Mouse (Mus musculus) limb, embryonic 13.5 days (tissue): ENCODE data around the gene Celf6. TPM values are rescaled to one million over a fixed set of nuclear protein-coding genes. Genes with fewer than 3 reads are reported as not detected.

Experiments used
- ATAC-seq: fragments of 200-750 bp; cut with Nextera tagmentation; 2 replicates; pipeline ENCODE4 v1.8.0; 2017; ENCODE audit warnings: low read depth, moderate number of reproducible peaks, moderate TSS enrichment; ENCODE audit not compliant: low FRiP score
- H3K27ac ChIP-seq: fragments of 300-500 bp; sonication (generic); 2 replicates; pipeline ENCODE4 v1.5.1; 2015; ENCODE audit warnings: inconsistent platforms, mild to moderate bottlenecking, moderate library complexity
- H3K27me3 ChIP-seq: fragments of 300-500 bp; sonication (generic); 2 replicates; pipeline ENCODE4 v1.6.1; 2015; ENCODE audit warnings: mild to moderate bottlenecking, inconsistent platforms
- H3K36me3 ChIP-seq: fragments of 300-500 bp; sonication (generic); 2 replicates; pipeline ENCODE4 v1.6.1; 2015; ENCODE audit warnings: inconsistent platforms, mild to moderate bottlenecking, moderate library complexity
- H3K4me1 ChIP-seq: fragments of 300-500 bp; sonication (generic); 2 replicates; pipeline ENCODE4 v1.6.1; 2015; ENCODE audit warnings: inconsistent platforms
- H3K4me2 ChIP-seq: fragments of 300-500 bp; sonication (generic); replicated peaks from 2 replicates; pipeline ENCODE4 v1.6.1; 2015; ENCODE audit warnings: inconsistent platforms, mild to moderate bottlenecking, moderate library complexity
- H3K4me3 ChIP-seq: fragments of 300-500 bp; sonication (generic); 2 replicates; pipeline ENCODE4 v1.5.1; 2015; ENCODE audit warnings: moderate library complexity, mild to moderate bottlenecking, inconsistent platforms
- H3K9ac ChIP-seq: fragments of 300-500 bp; sonication (generic); 2 replicates; pipeline ENCODE4 v1.6.1; 2015; ENCODE audit warnings: mild to moderate bottlenecking, inconsistent platforms
- H3K9me3 ChIP-seq: fragments of 300-500 bp; sonication (generic); 2 replicates; pipeline ENCODE4 v1.6.1; 2016; ENCODE audit warnings: inconsistent platforms
- WGBS: fragments of 180-500 bp; shearing (Covaris S2); methylation state at CpG from one replicate; pipeline ENCODE4 v1.1.7; 2015; 5-methylcytosine and 5-hydroxymethylcytosine counted together
- polyA plus RNA-seq: library from polyadenylated mRNA; unstranded; fragments of >200 nt; fragmentation: Nextera tagmentation; extraction: Ambion mirVana; gene quantifications from 2 replicates; pipeline ENCODE4 v1.2.1, GENCODE M21; 2015

Celf6 gene
- polyA plus RNA-seq, 1 experiment from 2014 or later, result 0.36 TPM

DNA sequence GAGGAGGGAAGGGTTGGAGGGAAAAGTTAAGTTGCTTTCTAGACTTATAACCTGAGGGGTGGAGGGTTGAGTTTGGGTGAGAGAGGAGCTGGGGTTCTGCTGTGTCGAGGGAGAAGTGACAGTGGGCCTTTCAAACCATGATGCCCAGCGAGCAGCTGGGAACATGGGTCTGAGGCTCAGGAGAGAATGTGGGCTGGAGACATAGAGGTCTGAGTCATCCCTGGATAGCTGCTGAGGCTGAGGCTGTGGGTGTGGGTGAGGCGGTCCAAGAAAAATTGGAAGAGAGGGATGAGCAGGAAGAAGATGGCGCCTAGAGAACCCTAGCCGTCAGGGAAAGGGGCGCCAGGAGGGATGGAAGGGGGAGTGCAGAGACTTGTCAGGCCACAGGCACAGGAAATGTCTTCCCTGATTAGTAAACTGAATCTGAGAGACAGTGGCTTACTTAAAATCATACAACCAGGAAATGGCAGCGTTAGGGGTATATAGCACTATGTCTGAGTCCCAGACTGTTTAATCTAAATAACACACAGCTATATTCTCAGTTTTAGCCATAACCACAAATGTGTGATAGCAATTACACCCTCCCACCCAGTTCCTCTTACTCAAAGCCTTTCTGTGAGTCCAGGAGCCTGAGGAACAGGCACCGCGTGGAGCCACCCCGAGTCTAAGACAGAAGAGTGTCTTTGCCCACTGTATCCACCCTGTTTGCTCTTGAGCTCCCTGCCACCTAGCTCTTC lies 12.2 kb downstream of the Celf6 start:
- Histone ChIP-seq H3K27me3 (peaks cover 20% of the 10 kb centered on the region), H3K4me3 (no peak overlapping the region), H3K4me2 (no peak overlapping the region), H3K36me3 (no peaks in the 10 kb centered on the region), H3K9me3 (no peaks in the 10 kb centered on the region), H3K27ac (no peak overlapping the region), H3K4me1 (no peaks in the 10 kb centered on the region), H3K9ac (no peak overlapping the region)
- ATAC-seq, result no peak
- 80% methylated on average over 10 of the region's 10 CpGs for WGBS

DNA sequence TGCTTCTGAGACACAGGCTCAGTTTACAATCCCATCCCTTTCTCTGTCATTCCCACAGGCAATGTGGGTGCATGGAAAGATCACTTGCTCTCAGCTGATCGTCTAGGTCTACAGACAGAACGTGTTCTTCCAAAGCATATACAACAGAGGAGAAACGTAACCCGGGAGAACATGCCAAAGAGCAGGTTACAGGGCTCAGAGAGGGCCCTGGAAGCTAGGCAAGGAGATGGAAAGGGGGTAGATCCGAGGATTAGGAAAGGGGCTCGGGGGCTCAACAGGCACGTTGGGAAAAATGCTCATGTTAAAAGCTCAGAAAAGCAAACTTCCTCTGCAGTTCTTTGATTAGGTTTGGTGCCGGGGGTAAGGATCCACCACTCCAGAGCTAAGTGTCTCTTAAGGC lies 23.9 kb downstream of the Celf6 start:
- WGBS, result 78% methylated on average over 8 of the region's 8 CpGs
- H3K4me2 ChIP-seq, result no peak overlapping the region
- peaks cover 34% of the 10 kb centered on the region for H3K27me3 ChIP-seq
- ATAC-seq, result no peak
- no peaks in the 10 kb centered on the region for H3K9me3 ChIP-seq
- no peaks in the 10 kb centered on the region for H3K36me3 ChIP-seq
- no peak overlapping the region for H3K9ac ChIP-seq
- no peak overlapping the region for H3K4me3 ChIP-seq
- no peaks in the 10 kb centered on the region for H3K4me1 ChIP-seq
- no peak overlapping the region for H3K27ac ChIP-seq

GRCm38 (mm10) chr9:59605967-59606366 lies 28.2 kb downstream of the Celf6 start:
- Histone ChIP-seq H3K9me3 (no peaks in the 10 kb centered on the region), H3K9ac (no peak overlapping the region), H3K36me3 (no peaks in the 10 kb centered on the region), H3K27me3 (peaks cover 32% of the 10 kb centered on the region), H3K27ac (no peak overlapping the region), H3K4me3 (no peak overlapping the region), H3K4me1 (no peaks in the 10 kb centered on the region), H3K4me2 (no peak overlapping the region)
- ATAC-seq, result no peak
- WGBS, result 55% methylated on average over 6 of the region's 6 CpGs

GRCm38 (mm10) chr9:59610950-59611349 lies 33.2 kb downstream of the Celf6 start:
- 82% methylated on average over 2 of the region's 2 CpGs for WGBS
- Histone ChIP-seq H3K36me3 (no peaks in the 10 kb centered on the region), H3K4me1 (no peaks in the 10 kb centered on the region), H3K27me3 (no peaks in the 10 kb centered on the region), H3K27ac (no peak overlapping the region), H3K9me3 (no peaks in the 10 kb centered on the region), H3K9ac (no peak overlapping the region), H3K4me2 (no peak overlapping the region), H3K4me3 (no peak overlapping the region)
- no peak for ATAC-seq

DNA sequence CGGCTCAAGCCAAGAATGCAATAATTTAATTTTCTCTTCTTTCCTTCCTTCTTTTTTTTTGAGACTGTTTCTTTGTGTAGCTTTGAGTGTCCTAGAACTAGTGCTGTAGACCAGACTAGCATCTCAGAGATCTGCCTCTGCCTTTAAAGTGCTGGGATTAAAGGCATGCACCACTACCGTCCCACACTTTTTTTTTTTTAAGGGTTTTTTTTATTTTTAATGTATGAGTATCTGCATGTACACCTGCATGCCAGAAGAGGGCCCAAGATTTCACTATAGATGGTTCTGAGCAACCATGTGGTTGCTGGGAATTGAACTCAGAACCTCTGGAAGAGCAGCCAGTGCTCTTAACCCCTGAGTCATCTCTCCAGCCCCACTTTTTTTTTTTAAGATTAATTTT lies 38.1 kb downstream of the Celf6 start:
- 85% methylated on average over 2 of the region's 2 CpGs for WGBS
- H3K9ac ChIP-seq, result no peak overlapping the region
- no peak for ATAC-seq

DNA sequence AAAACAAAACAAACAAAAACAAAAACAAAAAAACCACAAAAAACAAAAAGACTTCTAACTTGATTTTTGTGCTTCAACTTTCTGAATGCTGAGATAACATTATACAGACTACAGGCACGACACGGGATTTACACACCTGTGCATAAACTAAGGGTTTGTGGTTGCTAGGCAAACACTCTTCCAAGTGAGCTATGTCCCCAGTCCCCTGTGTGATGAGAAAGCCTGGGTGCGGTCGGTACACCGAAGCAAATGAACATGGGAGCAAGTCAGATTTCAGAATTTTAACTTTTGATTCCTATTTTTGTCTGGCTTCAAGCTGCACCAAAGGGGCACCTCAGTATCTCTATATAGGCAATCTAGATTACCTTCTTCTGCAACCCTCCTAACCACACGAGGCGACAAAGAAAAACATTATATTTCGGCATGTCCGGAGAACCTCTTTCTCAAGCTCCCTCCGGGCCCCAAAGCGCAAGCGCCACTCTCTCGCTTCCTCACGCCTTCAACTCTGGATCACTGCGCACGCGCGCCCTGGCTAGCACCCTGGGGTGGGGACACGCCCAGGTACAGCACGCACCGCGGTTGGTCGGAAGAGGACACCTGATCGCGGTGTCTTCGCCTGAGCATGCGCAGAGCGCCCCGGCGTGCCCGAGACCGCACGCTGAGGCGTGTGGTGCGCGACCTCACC lies 39.0 kb downstream of the Celf6 start, which contains the start of gene Parp6:
Gene Parp6, plus strand, starts transcription at position 663 of the 685 bp plus-strand sequence.
- no peaks in the 10 kb centered on the region for H3K9me3 ChIP-seq
- peak within 1 kb of the TSS; percentile 76 for H3K4me2 ChIP-seq
- H3K27me3 ChIP-seq, result no peaks in the 10 kb centered on the region
- peak; percentile 99 for ATAC-seq
- H3K4me3 ChIP-seq, result peak within 1 kb of the TSS; percentile 94
- under 1% methylated on average over 36 of the region's 36 CpGs for WGBS
- no peaks in the 10 kb centered on the region; the same call in 1 of the 2 replicates for H3K36me3 ChIP-seq
- H3K4me1 ChIP-seq, result peaks cover 18% of the 10 kb centered on the region
- H3K27ac ChIP-seq, result peak within 1 kb of the TSS; percentile 88
- peak within 1 kb of the TSS; percentile 91 for H3K9ac ChIP-seq

More for the DNA sequence above, 38.1 kb downstream of the Celf6 start:
- H3K4me2 ChIP-seq, result no peak overlapping the region
- peaks cover 18% of the 10 kb centered on the region for H3K4me1 ChIP-seq
- no peak overlapping the region for H3K4me3 ChIP-seq
- H3K36me3 ChIP-seq, result no peaks in the 10 kb centered on the region
- H3K9me3 ChIP-seq, result no peaks in the 10 kb centered on the region
- no peaks in the 10 kb centered on the region for H3K27me3 ChIP-seq
- no peak overlapping the region for H3K27ac ChIP-seq

GRCm38 (mm10) chr9:59617307-59617973 lies 39.7 kb downstream of the Celf6 start:
- Histone ChIP-seq H3K9ac (peak overlapping the region; percentile 91), H3K9me3 (no peaks in the 10 kb centered on the region), H3K4me2 (peak overlapping the region; percentile 76), H3K4me3 (peak overlapping the region; percentile 94), H3K27me3 (no peaks in the 10 kb centered on the region), H3K27ac (peak overlapping the region; percentile 88), H3K4me1 (peaks cover 18% of the 10 kb centered on the region), H3K36me3 (peaks cover 6% of the 10 kb centered on the region)
- WGBS, result under 1% methylated on average over 53 of the region's 58 CpGs
- ATAC-seq, result no peak; the same call in 1 of the 2 replicates

DNA sequence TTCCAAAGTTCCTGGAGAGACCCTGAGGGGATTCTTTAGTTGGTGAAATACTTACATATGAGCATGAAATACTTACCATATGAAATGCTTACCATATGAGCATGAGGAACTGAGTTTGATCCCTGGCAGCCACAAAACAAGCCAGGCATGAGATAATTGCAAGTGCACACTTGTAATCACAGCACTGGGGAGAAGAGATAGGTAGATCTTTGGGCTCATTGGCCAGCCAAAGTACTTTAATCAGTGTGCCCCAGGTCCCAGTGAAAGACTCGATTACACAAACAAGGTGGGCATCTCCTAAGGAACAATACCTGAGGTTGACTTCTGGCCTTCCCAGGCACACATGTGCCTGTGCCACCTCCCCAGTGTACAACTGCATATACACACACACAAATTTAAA lies 60.7 kb downstream of the Celf6 start:
- no peak overlapping the region for H3K4me2 ChIP-seq
- H3K27ac ChIP-seq, result no peak overlapping the region
- no peak overlapping the region for H3K4me3 ChIP-seq
- H3K9ac ChIP-seq, result no peak overlapping the region
- no peaks in the 10 kb centered on the region for H3K4me1 ChIP-seq
- H3K9me3 ChIP-seq, result no peaks in the 10 kb centered on the region
- peaks cover 81% of the 10 kb centered on the region for H3K36me3 ChIP-seq
- H3K27me3 ChIP-seq, result no peaks in the 10 kb centered on the region
- no peak for ATAC-seq
- 92% methylated on average over 1 of the region's 1 CpGs for WGBS

- Histone ChIP-seq H3K9ac (no peak overlapping the region), H3K4me3 (no peak overlapping the region), H3K4me1 (no peaks in the 10 kb centered on the region), H3K4me2 (no peak overlapping the region), H3K27me3 (no peaks in the 10 kb centered on the region), H3K36me3 (peaks cover 77% of the 10 kb centered on the region), H3K9me3 (no peaks in the 10 kb centered on the region), H3K27ac (no peak overlapping the region)
- ATAC-seq, result no peak
- 88% methylated on average over 4 of the region's 4 CpGs for WGBS
Observed at GRCm38 (mm10) chr9:59639936-59640335, 62.2 kb downstream of the Celf6 start.

DNA sequence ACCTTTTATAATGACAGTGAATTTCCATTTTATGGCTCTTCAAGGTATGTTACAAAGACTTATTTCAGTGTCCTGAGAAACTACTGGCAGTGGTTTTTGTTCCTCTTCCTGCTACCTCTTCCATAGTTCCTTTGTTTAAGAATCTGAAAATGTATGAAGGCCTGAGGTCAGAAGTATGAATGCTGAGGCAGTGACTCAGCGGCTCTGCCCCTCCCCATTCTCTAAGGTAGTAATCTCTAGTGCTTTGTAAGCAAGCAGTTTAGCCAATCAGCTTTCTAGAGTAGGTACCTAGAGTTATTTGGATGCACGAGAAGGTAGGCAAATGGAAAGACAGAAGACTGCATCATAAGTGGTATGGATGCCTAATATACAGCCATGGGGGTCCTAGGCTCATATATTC lies 63.6 kb downstream of the Celf6 start:
- 77% methylated on average over 2 of the region's 2 CpGs for WGBS
- H3K4me1 ChIP-seq, result no peaks in the 10 kb centered on the region
- H3K27me3 ChIP-seq, result no peaks in the 10 kb centered on the region
- peaks cover 73% of the 10 kb centered on the region for H3K36me3 ChIP-seq
- ATAC-seq, result no peak
- no peak overlapping the region for H3K9ac ChIP-seq
- no peaks in the 10 kb centered on the region for H3K9me3 ChIP-seq
- no peak overlapping the region for H3K4me3 ChIP-seq
- no peak overlapping the region for H3K4me2 ChIP-seq
- H3K27ac ChIP-seq, result no peak overlapping the region

GRCm38 (mm10) chr9:59649911-59650310 lies 72.2 kb downstream of the Celf6 start:
- H3K9ac ChIP-seq, result no peak overlapping the region
- no peaks in the 10 kb centered on the region for H3K27me3 ChIP-seq
- peaks cover 46% of the 10 kb centered on the region for H3K36me3 ChIP-seq
- H3K9me3 ChIP-seq, result no peaks in the 10 kb centered on the region
- 92% methylated on average over 4 of the region's 4 CpGs for WGBS
- no peak overlapping the region for H3K4me3 ChIP-seq
- H3K4me1 ChIP-seq, result no peaks in the 10 kb centered on the region
- H3K27ac ChIP-seq, result no peak overlapping the region
- ATAC-seq, result no peak
- H3K4me2 ChIP-seq, result no peak overlapping the region

DNA sequence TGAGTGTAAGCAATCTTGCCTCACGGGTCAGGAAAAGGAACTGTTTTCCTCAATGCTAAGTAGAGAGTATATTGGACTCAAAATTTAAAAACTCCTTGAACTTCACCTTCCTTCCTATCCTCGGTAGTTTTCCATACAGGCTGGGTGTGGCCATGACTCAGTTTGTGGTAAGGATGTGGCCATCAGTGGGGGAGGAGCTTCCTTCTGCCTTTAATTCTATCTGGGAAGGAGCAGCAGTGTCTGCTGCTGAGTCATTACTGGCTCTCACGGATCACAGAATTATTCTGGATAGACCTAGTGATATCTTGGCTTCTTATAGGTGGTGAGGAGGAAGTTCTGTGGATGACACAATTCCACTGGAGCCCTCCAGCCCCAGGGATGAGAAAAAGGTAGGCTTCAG lies 75.7 kb downstream of the Celf6 start:
- 32% methylated on average over 3 of the region's 3 CpGs for WGBS
- Histone ChIP-seq H3K4me2 (no peak overlapping the region), H3K4me3 (no peak overlapping the region), H3K9ac (no peak overlapping the region), H3K27ac (no peak overlapping the region), H3K27me3 (no peaks in the 10 kb centered on the region), H3K36me3 (peaks cover 31% of the 10 kb centered on the region), H3K4me1 (peaks cover 12% of the 10 kb centered on the region), H3K9me3 (no peaks in the 10 kb centered on the region)
- ATAC-seq, result no peak
